Mouse (Mus musculus): ENCODE data around the gene Dnm3. TPM values are rescaled to one million over a fixed set of nuclear protein-coding genes. Genes with fewer than 3 reads are reported as not detected.

The Dnm3 gene
- total and polyA plus RNA-seq, 3 experiments: not detected

GRCm38 (mm10) chr1:162153118-162153517, 324.7 kb downstream of the Dnm3 start:
- no peak overlapping the region for H3K4me3 ChIP-seq (ENCODE audit: control insufficient read depth in 1 of 2, insufficient read depth in 1 of 2, low read depth in 2 of 2, low read length in 2 of 2)
- TF ChIP-seq ETS1 (IDR thresholded peaks at IDR 0.05; ENCODE audit: low read depth, low read length): no peak
- no peak for TF ChIP-seq GABPA (IDR thresholded peaks at IDR 0.05; ENCODE audit: low read depth, low read length)
- no peak for TF ChIP-seq TCF12 (IDR thresholded peaks at IDR 0.05; ENCODE audit: low read depth, low read length)
- no peak for TF ChIP-seq POLR2AphosphoS5 (IDR thresholded peaks at IDR 0.05; ENCODE audit: borderline replicate concordance, low read depth, low read length)
- TF ChIP-seq MYC (IDR thresholded peaks at IDR 0.05; ENCODE audit: low read depth, low read length): no peak
- no peak for DNase-seq (ENCODE audit: low read depth, low spot score)
- H3K9ac ChIP-seq (ENCODE audit: control insufficient read depth, low read depth, low read length, poor library complexity, severe bottlenecking): no peak overlapping the region
- H3K79me2 ChIP-seq (ENCODE audit: control insufficient read depth, insufficient read depth, low read length, poor library complexity): no peaks in the 10 kb centered on the region
- no peaks in the 10 kb centered on the region for H3K36me3 ChIP-seq (ENCODE audit: control insufficient read depth in 1 of 2, insufficient read depth in 2 of 2, low read length in 2 of 2)
- H3K27me3 ChIP-seq (ENCODE audit: control insufficient read depth in 1 of 2, insufficient read depth in 2 of 2, low read length in 2 of 2): no peaks in the 10 kb centered on the region; a peak in 1 of 4 replicates
- H3K9me3 ChIP-seq (replicated peaks; ENCODE audit: insufficient read depth, low read length): no peaks in the 10 kb centered on the region
- H3K4me1 ChIP-seq (ENCODE audit: control insufficient read depth in 1 of 2, insufficient read depth in 2 of 2, low read length in 2 of 2): no peaks in the 10 kb centered on the region
- no peak overlapping the region for H3K27ac ChIP-seq (ENCODE audit: control insufficient read depth, low read depth, low read length)

GRCm38 (mm10) chr1:162149730-162150129, 328.1 kb downstream of the Dnm3 start:
- TF ChIP-seq EP300 (IDR thresholded peaks at IDR 0.05; ENCODE audit: low read depth in 1 of 2, low read length in 2 of 2) (no peak), HCFC1 (IDR thresholded peaks at IDR 0.05; ENCODE audit: low read depth, low read length) (no peak), TCF12 (IDR thresholded peaks at IDR 0.05; ENCODE audit: low read depth, low read length) (no peak)
- Histone ChIP-seq H3K4me3 (ENCODE audit: control insufficient read depth in 1 of 2, insufficient read depth in 1 of 2, low read depth in 2 of 2, low read length in 2 of 2) (no peak overlapping the region), H3K9ac (ENCODE audit: control insufficient read depth, low read depth, low read length, poor library complexity, severe bottlenecking) (no peak overlapping the region), H3K9me3 (replicated peaks; ENCODE audit: insufficient read depth, low read length) (no peaks in the 10 kb centered on the region), H3K79me2 (ENCODE audit: control insufficient read depth, insufficient read depth, low read length, poor library complexity) (no peaks in the 10 kb centered on the region), H3K27me3 (ENCODE audit: control insufficient read depth in 1 of 2, insufficient read depth in 2 of 2, low read length in 2 of 2) (no peaks in the 10 kb centered on the region; a peak in 1 of 4 replicates), H3K36me3 (ENCODE audit: control insufficient read depth in 1 of 2, insufficient read depth in 2 of 2, low read length in 2 of 2) (no peaks in the 10 kb centered on the region), H3K27ac (ENCODE audit: control insufficient read depth, low read depth, low read length) (no peak overlapping the region), H3K4me1 (ENCODE audit: control insufficient read depth in 1 of 2, insufficient read depth in 2 of 2, low read length in 2 of 2) (no peaks in the 10 kb centered on the region)
- DNase-seq (ENCODE audit: low read depth, low spot score): no peak

- H3K27ac ChIP-seq (ENCODE audit: control insufficient read depth, low read depth, low read length): no peak overlapping the region
- H3K4me1 ChIP-seq (ENCODE audit: control insufficient read depth in 1 of 2, insufficient read depth in 2 of 2, low read length in 2 of 2): no peaks in the 10 kb centered on the region
- no peaks in the 10 kb centered on the region for H3K36me3 ChIP-seq (ENCODE audit: control insufficient read depth in 1 of 2, insufficient read depth in 2 of 2, low read length in 2 of 2)
- no peaks in the 10 kb centered on the region for H3K79me2 ChIP-seq (ENCODE audit: control insufficient read depth, insufficient read depth, low read length, poor library complexity)
- DNase-seq (ENCODE audit: low read depth, low spot score): no peak
- no peaks in the 10 kb centered on the region for H3K9me3 ChIP-seq (replicated peaks; ENCODE audit: insufficient read depth, low read length)
- TF ChIP-seq GATA1 (IDR thresholded peaks at IDR 0.05; ENCODE audit: low read depth, low read length): no peak
- H3K27me3 ChIP-seq (ENCODE audit: control insufficient read depth in 1 of 2, insufficient read depth in 2 of 2, low read length in 2 of 2): no peaks in the 10 kb centered on the region
- H3K4me3 ChIP-seq (ENCODE audit: control insufficient read depth in 1 of 2, insufficient read depth in 1 of 2, low read depth in 2 of 2, low read length in 2 of 2): no peak overlapping the region
- no peak overlapping the region for H3K9ac ChIP-seq (ENCODE audit: control insufficient read depth, low read depth, low read length, poor library complexity, severe bottlenecking)
These were observed 330.3 kb downstream of the Dnm3 start for GRCm38 (mm10) chr1:162147554-162147953.

GRCm38 (mm10) chr1:162145748-162146147, 332.1 kb downstream of the Dnm3 start:
- Histone ChIP-seq H3K9me3 (replicated peaks; ENCODE audit: insufficient read depth, low read length) (no peaks in the 10 kb centered on the region), H3K36me3 (ENCODE audit: control insufficient read depth in 1 of 2, insufficient read depth in 2 of 2, low read length in 2 of 2) (no peaks in the 10 kb centered on the region), H3K27ac (ENCODE audit: control insufficient read depth, low read depth, low read length) (no peak overlapping the region), H3K27me3 (ENCODE audit: control insufficient read depth in 1 of 2, insufficient read depth in 2 of 2, low read length in 2 of 2) (no peaks in the 10 kb centered on the region), H3K9ac (ENCODE audit: control insufficient read depth, low read depth, low read length, poor library complexity, severe bottlenecking) (no peak overlapping the region), H3K4me1 (ENCODE audit: control insufficient read depth in 1 of 2, insufficient read depth in 2 of 2, low read length in 2 of 2) (no peaks in the 10 kb centered on the region), H3K79me2 (ENCODE audit: control insufficient read depth, insufficient read depth, low read length, poor library complexity) (no peaks in the 10 kb centered on the region), H3K4me3 (ENCODE audit: control insufficient read depth in 1 of 2, insufficient read depth in 1 of 2, low read depth in 2 of 2, low read length in 2 of 2) (no peak overlapping the region)
- no peak for TF ChIP-seq POLR2AphosphoS5 (IDR thresholded peaks at IDR 0.05; ENCODE audit: borderline replicate concordance, low read depth, low read length)
- no peak for TF ChIP-seq EP300 (IDR thresholded peaks at IDR 0.05; ENCODE audit: low read depth in 1 of 2, low read length in 2 of 2)
- TF ChIP-seq TBP (IDR thresholded peaks at IDR 0.05; ENCODE audit: low read depth, low read length): no peak
- no peak for TF ChIP-seq UBTF (IDR thresholded peaks at IDR 0.05; ENCODE audit: borderline replicate concordance, insufficient read depth, low read depth, low read length)
- TF ChIP-seq ZMIZ1 (IDR thresholded peaks at IDR 0.05; ENCODE audit: low read depth, low read length): no peak
- TF ChIP-seq GATA1 (IDR thresholded peaks at IDR 0.05; ENCODE audit: low read depth, low read length): no peak
- TF ChIP-seq RAD21 (IDR thresholded peaks at IDR 0.05; ENCODE audit: low read depth, low read length): no peak
- TF ChIP-seq CHD1 (IDR thresholded peaks at IDR 0.05; ENCODE audit: low read depth, low read length): no peak
- no peak for TF ChIP-seq ZC3H11A (IDR thresholded peaks at IDR 0.05; ENCODE audit: low read depth, low read length)
- no peak for TF ChIP-seq RCOR1 (IDR thresholded peaks at IDR 0.05; ENCODE audit: low read depth, low read length)
- no peak for TF ChIP-seq MYC (IDR thresholded peaks at IDR 0.05; ENCODE audit: low read depth, low read length)
- TF ChIP-seq POLR2AphosphoS2 (IDR thresholded peaks at IDR 0.05; ENCODE audit: low read length): no peak
- TF ChIP-seq NELFE (IDR thresholded peaks at IDR 0.05; ENCODE audit: low read depth, low read length): no peak
- TF ChIP-seq MAFK (IDR thresholded peaks at IDR 0.05; ENCODE audit: borderline replicate concordance, low read depth, low read length): no peak
- no peak for TF ChIP-seq CTCF (IDR thresholded peaks at IDR 0.05 in 2 of 3, conservative IDR thresholded peaks at IDR 0.05 in 1 of 3; ENCODE audit: control insufficient read depth in 1 of 3, insufficient read depth in 1 of 3, low read depth in 2 of 3, low read length in 3 of 3, poor library complexity in 1 of 3, severe bottlenecking in 1 of 3)
- TF ChIP-seq USF1 (IDR thresholded peaks at IDR 0.05; ENCODE audit: low read depth, low read length): no peak
- DNase-seq (ENCODE audit: low read depth, low spot score): no peak
